Mouse (Mus musculus): ENCODE measurements around the gene Hcrtr2.

Gene Hcrtr2

DNA sequence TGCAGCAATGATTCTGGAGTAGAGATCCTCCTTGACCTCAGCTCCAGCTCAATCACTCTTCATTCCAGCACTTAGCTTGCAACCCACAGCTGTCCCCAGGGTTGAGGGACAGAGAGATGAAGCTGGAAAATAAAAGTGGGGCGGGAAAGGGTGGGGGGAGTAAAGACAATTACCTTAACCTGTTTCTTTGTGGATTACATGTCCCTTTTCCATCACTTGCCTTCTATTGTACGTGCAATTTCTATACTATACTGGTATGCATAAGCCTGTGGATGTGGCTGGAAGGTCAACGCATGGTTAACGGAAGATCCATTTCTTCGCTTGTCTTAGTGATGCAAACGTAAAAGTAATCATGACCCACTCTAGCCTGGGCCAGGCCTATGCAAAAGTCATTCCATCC is at the start of gene Hcrtr2:
Hcrtr2 (minus strand) TSS at position 101 of the 400 bp plus-strand sequence.
- DNase-seq: no peak

DNA sequence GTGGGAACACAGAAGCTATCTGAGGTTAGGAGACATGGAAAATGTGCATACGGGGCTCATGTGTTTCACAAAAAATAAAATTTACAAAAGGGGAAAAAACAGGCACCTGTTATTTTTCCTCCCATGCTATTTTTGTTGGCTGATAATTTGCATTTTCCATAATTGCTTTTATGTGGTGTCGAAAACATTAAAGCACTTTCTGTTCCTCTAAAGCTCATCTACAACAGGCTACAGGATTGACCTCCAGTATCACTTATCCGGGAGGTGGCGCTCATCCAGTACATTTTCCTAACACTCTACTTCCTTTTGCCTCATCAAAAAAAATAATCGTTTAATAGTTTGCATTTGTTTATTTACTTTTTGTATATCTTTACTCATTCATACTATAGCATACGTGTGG is 41.2 kb upstream of the Hcrtr2 start:
- no peak for DNase-seq

DNA sequence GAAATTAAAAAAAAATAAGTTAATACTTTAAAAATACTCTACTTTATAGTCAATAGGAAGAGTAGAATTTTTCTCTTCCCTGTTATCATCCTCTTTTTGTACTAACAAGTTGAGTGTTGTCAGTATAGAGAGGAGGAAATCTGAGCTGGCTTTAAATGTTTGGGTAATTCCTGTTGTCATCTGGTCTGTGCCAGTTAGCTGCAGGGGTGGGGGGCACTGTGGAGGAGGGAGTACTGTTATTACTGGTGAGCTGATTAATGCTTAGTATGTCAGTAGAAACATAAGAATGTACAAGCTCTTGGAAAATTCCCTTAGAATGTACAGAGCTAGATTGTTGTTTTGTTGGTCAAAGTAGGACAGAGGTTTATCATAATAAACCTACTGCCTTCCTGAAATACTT is 36.7 kb upstream of the Hcrtr2 start:
- no peak for DNase-seq

DNA sequence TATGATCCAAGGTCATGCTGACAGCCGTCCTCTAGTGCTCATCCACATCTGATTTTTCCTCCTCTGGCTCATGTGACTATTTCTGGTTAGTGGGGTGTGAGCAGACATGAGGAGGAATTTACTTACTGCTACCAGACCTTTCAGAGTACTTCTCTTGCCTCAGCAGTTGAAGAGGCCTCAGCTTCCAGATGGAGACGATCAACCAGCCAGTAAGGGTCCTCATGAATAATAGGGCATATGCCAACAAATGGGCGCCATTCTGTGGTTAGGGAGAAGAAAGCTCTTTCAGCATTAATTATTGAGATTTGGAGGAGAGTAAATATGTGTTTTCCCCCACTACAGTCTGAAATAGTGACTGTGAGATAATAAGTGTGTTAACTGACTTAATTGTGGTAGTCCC is 28.7 kb upstream of the Hcrtr2 start:
- DNase-seq: no peak

DNA sequence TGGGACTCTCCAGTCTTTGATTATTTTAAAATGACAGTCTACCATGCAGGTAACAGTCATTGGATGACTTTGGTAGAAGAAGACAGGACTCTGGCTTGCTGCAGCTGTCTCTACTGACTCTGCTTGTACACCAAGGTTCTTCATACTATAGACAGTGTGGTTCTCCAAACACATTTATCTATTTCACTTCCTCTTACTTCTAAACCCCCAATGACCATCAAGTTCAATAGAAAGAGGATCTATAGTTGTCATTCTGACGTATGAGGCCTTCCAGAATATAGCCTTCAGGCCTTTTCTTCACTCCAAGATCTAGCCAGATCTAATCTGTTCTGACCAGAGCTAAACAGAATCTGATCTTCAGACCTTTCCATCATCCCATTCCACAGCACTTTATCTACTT is 23.6 kb upstream of the Hcrtr2 start:
- DNase-seq: no peak

DNA sequence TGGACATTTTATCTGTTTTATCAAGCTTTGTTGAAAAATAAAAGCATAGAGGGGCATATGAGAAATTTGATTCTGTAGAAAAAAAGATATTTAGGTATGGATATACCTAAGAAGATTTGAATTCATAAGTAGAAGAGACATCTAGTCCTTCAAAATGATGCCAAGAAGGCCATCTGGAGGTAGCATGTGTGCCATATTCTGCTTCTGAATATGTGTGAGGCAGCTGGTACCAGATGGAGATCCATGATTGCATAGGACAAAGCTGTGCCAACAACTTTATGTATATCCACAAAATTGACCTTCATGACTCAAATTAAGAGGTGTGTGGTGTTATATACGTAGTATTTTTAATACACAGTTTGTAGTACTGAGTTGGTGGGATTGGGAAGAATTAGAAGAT is 7.4 kb upstream of the Hcrtr2 start:
- DNase-seq: no peak

DNA sequence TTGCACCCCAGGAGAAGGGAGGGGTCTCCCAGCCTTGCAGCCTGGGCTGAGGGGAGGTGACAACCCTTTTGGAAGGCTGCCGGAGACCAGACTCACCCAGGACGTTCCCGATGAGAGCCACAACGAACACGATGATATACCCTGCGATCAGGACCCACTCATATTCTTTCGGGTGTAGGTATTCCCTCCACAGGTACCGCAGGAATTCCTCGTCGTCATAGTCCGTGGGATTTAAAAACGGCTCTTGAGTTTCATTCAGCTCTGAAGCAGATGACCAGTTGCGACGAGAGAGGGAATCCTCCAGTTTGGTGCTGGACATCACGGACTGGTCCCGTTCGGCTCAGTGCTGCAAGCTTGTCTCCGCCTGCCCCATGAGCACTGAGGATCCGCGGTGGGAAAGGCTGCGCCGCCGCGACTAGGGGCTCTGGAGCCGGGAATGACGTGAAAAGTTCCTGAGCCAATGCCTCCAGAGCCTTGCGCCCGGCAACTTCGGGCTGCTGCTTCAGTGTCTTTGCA is 412 bp downstream of the Hcrtr2 start:
- no peak for DNase-seq

DNA sequence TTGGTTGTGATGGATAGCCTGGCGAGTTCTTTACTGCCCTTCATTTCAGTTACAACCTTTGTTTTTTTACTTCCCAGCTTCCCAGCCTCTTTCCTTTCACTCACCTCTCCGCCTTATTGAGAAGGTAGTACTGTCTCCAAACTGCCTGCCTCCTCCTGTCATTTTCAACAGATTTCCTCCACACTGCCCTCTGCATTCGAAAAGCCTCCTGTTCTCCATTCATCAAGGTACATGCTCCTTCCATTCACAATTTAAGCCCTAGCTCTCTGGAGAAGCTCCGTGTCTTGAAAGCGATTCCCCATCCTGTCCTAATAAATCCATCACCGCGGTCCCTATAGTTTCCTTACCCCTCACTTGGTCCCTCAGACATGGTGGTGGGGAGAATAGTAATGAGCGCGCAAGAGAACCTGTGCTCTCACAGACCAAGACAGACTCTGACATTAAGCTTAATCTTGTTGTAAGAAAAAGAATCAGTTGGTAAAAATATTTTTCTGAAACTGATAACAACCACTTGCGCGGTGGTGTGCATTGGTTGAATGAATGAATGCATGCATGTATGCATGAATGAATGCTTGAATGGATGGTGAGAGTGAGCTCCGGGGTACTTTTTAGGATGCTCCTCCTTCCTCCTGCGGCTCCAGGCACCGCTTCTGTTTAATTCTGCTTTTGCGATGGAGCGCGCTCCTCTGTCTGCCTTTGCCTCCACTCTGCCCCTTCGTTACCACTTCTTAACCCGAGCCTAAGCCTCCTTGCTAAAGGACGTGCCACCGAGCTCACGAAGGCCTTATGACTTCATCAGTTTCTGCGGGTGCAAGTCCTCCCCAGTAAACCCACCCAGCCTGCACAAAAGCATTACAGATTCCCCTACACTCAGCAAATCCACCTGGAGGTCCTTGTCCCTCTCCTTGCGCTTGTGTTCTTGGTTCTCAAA is 1.3 kb downstream of the Hcrtr2 start:
- no peak for DNase-seq

DNA sequence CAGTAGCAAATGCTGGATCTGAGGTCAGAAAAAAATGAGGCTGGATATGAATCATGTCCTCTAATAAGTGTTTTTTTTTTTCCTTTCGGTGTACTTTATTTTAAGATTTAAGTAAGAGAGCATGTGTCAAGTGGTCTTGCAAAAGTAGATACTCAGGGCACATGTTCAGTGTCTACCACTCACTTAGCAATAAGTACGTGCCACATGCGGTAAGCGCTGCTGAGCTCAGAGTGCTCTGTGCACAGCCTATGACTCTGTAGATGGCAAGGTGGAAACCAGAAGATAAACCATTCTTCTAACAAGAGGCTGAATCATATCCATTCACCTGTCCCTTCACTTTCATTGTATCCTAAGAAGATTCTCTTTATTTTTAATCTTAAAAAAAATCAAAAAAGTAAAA is 2.1 kb downstream of the Hcrtr2 start:
- DNase-seq: no peak

DNA sequence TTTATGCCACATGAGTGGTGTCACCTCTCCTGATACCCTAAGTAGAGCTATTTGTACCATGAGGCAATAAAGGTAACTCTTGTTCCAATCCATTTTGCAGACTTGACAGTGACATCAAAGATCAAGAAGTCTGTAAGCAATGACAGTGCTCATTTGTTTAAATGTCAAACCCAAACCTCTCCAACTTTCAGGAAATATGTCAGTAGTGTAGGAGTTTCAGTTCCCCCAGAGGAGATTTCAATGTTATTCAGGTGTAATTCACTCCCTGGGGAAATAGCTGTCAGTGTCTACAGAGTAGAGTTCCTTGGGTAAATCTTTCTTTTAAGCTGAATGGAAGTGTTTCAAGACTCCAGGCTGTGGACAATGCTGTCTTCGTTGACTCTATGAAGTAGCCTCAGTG is 2.9 kb downstream of the Hcrtr2 start:
- DNase-seq: no peak

DNA sequence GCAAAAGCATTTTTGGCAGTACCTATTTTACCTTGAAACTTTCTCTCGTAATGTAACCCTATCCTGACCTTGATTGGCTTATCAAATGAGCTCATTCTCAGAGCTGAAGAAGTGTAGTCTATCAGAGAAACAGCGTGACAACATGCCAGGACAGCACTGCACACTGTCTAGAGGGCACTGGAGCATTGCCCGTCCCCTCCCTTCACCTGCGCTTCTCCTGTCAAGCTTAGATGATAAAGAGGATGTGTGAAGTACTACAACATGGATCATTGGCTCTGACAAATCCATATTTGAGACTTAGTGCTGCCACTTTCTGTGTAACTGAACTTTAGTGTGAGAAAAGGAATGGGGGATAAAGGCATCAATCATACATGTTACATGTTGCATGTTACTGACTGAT is 5.4 kb downstream of the Hcrtr2 start:
- no peak for DNase-seq

DNA sequence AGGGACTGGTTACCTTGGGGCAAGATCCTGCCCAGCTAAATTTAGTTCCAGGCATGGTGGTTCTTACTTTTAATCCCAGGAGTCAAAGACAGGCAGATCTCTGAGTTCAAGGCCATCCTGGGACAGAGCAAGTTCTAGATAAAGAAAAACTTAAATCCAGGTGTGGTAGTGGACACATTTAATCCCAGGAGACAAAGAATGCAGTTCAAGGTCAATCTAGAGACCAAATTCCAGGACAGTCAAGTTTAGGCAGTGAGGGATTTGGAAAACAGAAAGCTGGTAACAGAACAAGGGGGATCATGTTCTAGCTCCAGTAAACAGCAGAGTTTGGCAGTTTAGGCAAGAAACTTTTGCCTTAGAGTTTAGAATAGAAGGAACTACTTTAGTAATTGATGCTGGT is 8.6 kb downstream of the Hcrtr2 start:
- no peak for DNase-seq

DNA sequence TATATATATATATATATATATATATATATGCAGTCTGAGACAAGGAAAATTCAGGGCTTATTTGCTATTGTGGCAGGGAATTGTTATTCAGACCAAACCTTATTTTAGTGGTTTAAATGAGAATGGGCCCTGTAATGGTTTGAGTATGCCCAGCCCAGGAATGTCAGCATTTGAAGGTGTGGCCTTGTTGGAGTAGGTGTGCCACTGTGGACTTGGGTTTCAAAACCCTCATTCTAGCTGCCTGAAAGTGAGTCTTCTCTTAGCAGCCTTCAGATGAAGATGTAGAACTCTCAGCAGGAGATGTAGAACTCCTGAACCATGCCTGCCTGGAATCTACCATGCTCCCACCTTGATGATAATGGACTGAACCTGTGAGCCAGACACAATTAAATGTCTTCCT is 9.7 kb downstream of the Hcrtr2 start:
- no peak for DNase-seq

DNA sequence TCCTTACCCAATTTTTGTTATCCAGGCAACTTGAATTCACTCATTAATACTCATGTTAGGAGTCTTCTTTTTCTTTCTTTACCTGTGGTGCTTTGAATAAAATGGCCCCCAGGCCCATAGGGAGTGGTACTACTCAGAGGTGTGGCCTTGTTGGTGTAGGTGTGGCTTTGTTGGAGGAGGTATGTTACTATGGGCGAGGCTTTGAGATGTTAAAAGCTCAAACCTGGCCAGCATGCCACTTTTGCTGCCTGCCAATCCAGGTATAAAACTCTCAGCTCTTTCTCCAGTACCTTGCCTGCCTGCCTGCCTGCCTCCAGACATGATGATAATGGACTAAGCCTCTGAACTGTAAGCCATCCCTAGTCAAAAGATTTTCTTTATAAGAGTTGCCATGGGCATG is 11.4 kb downstream of the Hcrtr2 start:
- no peak for DNase-seq

DNA sequence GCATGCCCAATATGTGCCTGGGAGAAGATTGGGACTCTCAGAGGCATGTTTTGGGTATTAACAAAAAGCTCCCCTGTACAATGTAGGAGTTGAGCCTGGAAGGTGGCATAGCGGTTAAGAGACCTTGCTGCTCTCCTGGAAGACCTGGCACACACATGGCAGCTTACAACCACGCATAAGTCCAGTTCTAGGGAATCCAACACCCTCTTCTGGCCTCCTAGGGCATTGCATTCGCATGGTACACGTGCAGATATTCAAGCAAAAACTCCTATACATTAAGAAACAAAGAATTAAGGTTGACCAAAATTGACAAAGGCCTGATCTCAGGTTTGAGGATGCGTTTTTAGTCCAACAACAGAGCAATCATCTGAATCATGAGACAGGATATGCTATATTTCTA is 32.3 kb downstream of the Hcrtr2 start:
- no peak for DNase-seq

DNA sequence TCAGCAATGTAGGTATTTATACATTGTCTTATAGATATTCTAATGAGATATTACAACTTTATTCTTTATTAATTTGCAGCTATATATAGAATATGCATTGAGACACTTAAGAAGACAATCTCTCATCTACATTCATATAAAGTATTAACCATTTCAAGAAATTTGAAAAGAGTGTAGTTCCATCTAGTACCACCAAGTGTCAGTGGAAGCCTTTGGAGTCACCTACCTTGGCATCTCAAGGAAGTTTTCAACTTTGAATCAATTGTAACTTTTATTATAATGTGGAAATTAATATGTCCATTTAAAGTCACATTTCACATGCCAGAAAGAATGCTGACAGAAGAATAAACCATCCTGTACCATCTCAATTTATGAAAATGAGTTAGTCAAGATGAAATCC is 52.8 kb downstream of the Hcrtr2 start:
- DNase-seq: no peak

DNA sequence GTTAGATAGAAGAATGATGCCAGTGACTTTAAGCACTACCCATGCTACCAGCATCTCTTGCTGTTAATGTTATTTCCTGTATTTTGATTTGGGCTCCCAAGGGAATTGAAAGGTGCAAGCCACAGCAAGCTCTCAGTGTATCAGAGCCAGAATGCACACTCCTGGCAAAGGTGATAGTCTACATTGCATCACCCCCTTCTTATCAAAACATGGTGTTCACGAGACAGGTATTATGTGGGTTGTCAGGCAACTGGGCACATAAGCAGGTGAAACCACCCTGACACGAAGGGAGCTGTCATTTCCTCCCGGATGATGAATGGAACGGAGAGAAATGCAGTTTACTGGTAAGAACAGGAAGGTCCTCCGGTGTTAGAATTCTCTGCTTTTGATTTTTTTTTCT is 65.9 kb downstream of the Hcrtr2 start:
- DNase-seq: no peak

DNA sequence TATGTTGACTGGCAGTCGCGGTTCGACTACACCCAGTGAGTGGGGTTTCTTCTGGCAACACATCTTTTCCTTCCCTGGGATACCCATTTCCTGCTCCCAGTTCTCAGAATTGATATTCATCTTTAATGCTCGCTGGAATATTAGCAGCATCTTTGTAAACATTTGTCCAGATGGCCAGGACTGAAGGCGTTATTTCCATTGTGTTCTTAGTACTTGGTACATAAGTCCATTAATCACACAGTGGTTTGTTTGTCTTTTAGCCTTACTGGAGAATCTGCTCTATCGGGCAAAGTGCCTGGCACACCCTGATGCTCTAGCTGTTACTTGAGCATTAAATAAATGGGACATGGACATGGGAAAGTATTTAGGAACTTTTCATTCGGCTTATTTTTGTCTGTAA is 71.1 kb downstream of the Hcrtr2 start:
- no peak for DNase-seq

DNA sequence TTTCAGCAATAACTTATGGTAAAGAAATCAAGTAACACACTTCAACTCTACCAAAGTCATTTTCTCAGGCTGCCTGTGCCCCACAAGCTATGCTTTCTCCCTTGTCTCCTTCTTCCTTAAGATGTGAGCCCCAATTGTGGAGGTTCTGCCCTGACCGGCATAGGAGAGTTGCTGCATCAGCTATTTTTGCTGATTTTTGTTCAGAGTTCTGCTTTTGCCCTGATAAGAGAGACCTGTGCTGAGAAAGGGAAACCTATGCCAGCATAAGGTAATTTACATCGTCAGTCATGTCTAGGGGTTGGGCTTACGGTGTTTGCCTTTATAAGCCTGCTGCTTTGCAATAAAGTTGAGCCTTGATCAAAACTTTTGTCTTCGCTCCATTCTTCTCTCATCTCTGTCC is 71.5 kb downstream of the Hcrtr2 start:
- no peak for DNase-seq

DNA sequence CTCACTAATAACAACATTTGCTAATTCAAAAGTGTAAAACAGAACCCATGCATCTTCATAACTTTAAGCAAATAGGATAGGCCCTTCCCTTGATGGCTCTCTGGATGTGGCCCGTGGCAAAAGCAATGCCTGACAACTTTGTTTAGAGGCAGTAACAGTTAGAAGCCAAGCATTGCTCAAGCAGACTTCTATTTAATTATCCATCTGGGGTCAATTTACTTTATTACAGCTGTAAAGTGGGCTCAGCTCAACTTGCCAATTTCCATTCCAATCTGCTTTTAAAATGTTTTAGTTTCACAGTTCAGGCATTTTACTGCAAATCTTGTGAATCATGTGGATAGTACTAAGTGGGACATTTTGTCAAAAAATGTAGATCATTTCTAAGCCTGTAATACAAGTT is 81.3 kb downstream of the Hcrtr2 start:
- DNase-seq: no peak

DNA sequence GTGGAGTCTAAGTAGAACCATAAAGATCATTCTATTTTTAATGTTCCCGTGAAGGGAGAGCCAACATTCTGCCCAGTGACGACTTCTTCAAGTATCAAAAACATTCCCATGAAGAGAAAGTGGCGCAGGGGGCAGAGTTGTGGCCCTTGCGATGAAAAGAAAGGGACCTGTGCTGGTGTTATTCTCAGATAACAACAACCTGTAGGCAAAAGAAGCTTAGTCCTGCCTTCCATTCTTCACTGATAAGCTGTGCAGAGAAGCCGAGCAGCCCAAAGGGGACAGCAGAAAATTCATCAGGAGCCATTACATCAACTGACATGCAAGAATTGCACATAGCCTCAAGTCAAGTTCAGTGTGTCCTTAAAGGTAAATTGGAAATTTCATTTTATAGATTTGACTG is 85.7 kb downstream of the Hcrtr2 start:
- DNase-seq: no peak

DNA sequence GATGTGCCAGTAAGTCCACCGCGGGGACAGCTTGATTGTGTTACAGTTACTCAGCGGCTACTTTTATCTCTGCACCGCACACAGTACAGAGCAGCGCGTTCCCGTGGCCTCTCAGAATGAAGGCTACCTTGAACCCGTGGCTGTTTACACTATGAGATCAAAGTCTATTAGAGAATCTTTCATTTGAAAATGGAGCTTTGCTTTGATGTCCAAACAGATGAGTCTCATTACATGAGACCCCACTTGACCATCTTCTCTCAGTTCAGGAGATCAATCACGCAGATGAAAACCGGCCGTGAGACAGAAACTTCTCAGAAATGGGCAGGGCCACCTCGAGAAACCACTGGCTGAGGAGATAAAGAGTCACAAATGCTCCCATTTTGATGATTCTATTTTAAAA is 86.4 kb downstream of the Hcrtr2 start:
- no peak for DNase-seq

DNA sequence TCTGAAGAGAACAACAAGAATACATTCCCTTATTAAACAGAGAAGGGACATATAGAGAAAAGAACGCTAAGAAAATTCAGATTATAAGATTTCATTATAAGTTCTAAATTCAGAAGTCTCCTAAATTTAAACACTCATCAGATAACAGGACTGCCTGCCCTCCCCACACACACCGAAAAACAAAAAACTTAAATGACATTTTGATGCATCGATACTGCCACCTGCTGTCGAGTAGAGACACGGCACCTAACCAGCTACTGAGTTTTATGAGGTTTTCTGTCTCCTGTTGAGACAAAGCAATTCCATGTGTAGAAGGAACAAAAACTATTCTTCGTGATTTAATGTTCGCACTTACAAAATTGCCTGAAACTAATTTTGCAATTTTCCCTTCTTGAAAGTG is 87.0 kb downstream of the Hcrtr2 start:
- DNase-seq: peak in 1 of 2 experiments; percentile 26

DNA sequence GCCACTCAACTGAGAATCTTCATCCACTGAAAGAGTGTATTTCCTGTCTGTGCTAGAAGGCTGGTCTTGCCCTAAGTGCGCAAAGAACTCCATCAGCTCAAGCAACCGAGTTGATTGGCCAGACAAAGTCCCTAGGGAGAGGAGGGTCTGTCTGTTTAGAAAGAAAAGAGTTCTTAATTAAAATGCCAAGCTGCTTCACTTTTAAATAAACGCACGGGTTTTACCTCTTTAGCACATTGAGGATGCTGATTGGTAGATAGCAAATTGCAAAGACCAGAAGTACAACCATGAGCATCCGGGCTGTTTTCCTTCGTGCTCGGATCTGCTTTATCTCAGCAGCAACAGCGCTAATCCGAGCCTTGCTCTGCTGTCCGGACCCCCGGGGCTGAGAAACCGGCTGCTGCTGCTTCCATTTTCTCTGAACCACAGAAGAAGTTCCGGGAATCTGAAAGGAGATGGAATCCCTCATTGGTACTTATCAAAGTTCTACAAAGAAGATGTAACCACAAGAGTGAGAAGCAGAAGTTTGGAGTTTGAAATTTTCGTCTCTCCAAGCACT is 87.6 kb downstream of the Hcrtr2 start:
- no peak for DNase-seq

DNA sequence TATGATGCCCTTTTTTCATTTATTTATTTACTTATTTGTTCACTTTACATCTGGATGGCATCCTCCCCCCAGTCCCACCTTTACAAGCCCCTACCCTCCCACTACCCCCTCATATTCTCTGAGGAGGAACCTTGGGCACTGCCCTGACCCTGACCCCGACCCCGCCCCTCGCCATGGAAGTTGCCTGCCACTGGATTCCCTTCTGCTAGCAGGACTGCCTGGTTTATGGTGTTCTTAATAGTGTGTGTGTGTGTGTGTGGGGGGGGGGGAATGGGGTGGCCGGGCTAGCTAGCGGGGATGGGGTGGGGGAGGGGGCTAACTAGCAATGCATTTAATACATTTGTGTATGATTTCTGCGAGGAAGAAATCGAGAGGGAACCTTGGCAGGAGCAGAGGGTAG is 88.8 kb downstream of the Hcrtr2 start:
- DNase-seq: no peak

All from spleen, adult 18-20 months (tissue).